Mouse (Mus musculus) thymus, postnatal 36 days (tissue): ENCODE data around the gene Numb.
A peak's percentile ranks its signal among the peaks of the same experiment; 100 is the strongest.
"Not testable (repeated sequence)": the region's sequence is repeated elsewhere in the genome, so short reads cannot be mapped to it uniquely, and the experiment has no call there.

Source experiments
- DNase-seq, 2 experiments: peaks; one replicate each; pipeline ENCODE4 v3.0.0; 2022; ENCODE audit warnings: mixed read lengths in 2 of 2

Gene Numb

DNA sequence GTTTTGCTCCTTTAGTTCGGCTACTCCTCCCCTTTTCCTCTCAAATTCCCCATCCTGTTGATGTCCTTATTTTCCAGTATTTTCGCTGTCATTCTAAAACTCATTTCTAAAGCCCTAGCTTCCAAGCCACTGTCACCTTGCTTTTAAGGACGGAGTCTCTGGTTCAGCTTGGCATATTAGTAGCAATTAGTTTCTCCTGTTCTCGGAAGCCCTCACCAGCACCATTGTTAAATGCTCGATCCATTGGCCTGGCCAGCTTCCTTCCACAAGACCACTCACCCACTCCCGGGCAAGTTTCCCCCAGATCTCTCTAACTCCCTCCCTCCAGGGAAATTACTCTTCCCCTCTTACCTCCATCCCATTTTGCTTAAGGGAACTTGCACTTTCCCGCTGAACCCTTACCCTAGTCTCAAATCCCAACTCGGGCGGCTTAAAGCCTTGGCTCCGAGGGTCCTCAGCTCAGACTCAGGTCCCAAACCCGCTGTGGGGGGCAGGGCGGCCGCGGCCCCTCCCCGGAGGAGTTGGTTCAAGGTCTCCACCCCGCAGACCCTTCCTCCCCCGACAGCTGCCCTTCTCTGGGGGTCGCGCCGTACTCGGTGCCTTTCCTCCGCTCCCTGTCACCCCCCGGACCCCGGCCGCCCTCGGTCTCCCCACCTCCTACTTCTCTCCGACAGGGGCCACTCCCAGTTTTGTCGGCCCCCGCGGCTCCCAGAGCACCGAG is 853 bp downstream of the Numb start:
- peak in 1 of 2 experiments; percentile 60 for DNase-seq

DNA sequence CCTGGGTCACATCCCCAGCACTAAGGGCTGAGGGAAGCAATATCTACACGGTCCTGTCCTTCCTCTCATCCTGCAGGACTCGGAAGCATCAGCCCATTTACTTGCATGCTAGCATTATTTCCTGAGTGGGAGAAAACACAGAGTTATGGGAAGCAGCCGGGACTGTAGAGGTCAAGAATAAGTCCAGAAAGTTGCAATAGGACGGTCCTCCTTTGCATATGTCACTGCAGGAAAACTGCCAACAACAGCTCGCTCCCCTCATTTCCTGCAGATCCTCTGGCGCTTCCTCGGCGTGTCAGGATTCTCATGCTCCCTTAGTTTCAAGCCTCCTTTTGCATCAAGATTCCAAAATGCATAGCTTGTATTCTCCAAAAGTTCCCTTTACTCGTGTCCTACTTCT is 4.8 kb downstream of the Numb start:
- no peak for DNase-seq

DNA sequence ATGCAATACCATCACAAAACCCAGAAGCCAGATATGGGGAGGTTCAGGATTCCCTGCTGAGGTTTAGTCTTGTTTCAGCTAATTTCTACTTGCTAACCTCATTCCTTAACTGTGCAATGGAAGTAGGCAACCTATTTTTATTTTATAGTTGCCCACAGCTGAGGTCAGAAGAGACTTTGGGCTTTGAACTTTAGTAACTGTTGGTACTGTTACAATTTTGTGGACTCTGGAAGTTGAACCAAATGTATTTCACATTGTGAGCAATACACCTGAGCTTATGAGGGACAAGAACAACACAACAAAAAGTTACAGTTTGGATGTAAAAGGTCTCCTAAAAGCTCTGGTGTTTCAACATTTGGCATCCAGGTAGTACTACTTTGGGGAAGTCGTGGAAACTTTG is 6.9 kb downstream of the Numb start:
- no peak for DNase-seq

- no peak for DNase-seq
Measured at GRCm38 (mm10) chr12:83914202-83914740, 7.5 kb downstream of the Numb start.

DNA sequence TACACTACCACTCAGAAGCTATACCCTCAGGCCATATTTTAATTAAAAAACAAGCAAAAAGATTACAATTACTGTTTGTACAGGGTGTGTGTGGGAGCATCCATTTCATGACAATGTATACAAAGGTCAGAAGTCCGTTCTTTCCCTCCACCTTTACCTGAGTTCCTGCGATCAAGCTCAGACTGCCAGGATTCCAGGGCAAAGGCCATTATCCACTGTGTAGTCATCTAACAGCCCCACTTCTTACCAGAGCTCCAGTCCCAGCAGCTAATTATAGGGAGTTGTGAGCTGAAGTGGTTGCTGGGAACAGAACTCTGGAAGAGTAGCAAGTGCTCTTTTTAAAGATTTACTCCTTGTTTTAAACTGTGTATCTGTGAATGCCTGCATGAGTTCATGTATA is 11.3 kb downstream of the Numb start:
- DNase-seq, result no peak

GRCm38 (mm10) chr12:83892926-83893325 is 28.8 kb downstream of the Numb start:
- DNase-seq, result no peak

DNA sequence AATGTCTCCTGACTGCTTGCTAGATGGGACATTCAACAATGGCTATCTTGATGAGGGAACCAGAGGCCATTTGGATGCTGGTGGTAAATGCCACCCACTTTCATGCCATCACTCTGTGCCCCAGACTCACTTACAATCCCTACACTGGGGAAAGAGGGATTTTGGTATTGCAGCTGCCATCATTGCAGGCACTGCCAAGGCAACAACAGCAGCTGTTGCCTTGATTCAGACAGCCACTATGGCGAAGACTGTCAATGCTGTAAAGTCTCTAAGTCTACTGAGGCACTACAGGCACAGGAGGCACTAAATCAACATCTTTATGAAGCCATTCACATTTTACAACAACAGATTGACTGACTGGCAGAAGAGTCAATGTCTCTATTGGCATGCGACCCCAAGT is 30.5 kb downstream of the Numb start:
- DNase-seq, result no peak

DNA sequence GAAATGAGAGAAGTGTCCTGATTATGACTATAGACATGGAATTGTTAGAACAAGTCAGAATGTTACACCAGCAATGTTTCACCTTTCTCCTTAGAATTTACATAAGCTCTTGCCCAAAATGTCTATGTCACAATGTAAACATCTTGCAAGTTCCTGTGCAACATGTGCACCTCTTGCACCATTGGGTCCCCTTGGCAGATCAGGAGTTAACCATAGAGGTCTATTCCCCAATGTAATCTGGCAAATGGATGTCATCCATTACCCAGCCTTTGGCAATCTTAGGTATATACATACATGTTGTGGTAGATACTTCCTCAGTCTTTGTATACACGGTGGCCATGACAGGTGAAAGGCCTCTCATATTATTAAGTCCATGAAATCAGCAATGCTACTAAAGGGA is 32.6 kb downstream of the Numb start:
- no peak for DNase-seq

DNA sequence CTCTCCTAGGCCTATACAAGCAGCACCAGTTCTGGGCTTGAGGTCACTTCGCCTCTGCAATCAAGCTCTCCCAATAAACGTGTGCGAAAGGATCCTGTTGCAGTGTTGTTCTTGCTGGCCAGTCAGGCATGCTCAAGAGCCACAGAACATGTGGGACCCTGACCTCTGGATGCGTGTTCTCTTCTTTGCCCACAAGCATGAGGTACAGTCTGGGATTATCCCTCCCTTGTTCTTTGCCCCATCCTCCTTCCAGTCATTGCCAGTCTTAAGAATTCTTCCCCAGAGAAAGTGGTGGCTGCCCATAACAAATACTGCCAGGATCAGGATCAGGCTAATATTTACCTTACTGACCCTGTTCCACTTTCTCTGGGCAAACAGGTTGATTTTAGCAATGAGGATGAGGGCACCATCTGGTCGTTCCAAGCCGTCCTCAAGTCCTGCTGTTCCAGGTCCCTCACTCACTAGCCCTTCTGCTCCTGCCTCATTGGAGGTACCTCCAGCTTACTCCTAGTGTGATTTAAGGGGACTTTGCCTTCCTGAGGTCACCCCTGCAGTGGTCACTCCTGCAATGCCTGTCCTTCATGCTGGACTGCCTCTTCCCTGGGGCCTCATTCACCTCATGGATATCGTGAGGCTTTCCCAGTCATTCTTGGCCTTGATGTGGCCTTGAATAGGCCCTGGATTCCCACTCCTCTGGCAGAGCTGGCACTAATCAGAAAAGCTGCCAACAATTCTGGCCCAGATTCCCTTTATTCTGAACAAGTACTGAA is 36.0 kb downstream of the Numb start:
- DNase-seq, result no peak

DNA sequence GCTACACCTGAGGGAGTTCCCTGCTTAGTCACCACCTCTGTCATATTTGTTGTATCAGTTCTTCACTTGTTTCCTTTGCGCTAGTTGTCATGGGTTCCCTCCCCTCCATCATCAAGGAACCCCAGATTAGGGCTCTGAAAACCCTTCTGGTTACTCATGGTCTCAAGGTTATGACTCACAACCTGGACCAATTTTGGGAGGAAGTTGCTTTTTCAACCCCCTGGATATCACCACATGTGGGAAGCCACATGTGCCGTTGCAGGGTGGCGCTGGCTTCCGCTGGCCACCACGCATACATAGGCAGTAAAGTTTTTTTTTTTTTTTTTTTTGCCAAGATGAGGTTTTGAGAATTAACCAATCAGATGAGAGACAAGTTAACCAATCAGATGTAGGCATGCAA is 36.7 kb downstream of the Numb start:
- not testable (repeated sequence) for DNase-seq

DNA sequence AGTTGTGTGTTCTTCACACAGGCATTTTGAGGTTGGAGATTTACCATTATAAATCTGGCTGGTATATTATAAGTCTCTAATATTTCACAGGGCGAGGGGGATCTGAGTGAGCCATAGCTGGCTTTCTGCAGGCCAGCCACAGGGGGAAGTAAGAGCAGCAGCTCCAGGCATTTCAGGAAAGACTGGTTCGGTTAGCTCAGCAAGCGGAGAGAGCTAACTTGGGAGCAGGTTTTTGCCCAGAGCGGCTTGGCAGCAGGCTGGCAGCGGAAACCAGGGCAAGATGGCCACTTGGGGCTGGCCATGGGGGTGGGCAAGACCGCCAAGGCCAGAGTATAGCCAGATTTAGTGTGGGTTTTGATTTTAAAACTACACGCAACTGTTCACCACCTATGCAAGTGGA is 39.2 kb downstream of the Numb start:
- no peak for DNase-seq

DNA sequence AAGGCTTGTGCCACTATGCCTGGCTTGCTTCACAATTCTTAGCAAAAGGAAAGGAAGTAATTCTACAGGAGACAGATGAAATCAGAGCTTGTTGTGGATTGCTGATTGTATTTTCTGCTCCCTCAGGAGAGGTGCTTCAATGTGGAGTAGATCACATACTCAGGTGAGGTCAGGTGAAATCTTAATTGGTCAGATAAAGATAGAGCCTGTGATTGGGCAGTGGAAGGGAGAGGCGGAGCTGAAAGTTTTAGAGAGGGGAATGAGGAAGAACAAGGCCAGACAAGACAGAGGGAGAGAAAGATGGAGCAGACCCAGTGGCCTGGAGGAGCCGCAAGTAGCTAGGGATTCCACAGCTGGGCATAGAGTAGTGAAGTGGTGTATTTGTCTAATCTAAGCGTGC is 39.6 kb downstream of the Numb start:
- no peak for DNase-seq

DNA sequence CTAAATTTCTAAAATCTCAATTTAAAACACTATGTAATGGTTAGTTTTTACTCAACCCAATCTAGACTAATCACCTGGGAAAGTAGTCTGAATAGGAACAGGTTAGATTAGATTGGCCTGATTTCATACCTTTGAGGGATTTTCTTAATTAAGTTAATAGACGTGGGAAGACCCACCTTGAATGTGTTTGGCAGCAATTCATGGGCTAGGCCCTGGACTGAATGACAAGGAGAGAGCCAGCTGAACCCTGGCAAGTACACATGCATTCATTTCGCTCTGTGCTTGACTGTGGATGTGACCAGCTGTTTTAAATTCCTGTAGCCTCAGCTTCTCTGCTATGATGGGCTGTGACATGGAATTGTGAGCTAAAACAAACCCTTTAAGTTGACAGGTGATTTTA is 40.8 kb downstream of the Numb start:
- DNase-seq, result no peak

GRCm38 (mm10) chr12:83875097-83875496 is 46.6 kb downstream of the Numb start:
- no peak for DNase-seq

GRCm38 (mm10) chr12:83874597-83874996 is 47.1 kb downstream of the Numb start:
- no peak for DNase-seq

- no peak for DNase-seq
Measured at GRCm38 (mm10) chr12:83864501-83864900, 57.2 kb downstream of the Numb start.

DNA sequence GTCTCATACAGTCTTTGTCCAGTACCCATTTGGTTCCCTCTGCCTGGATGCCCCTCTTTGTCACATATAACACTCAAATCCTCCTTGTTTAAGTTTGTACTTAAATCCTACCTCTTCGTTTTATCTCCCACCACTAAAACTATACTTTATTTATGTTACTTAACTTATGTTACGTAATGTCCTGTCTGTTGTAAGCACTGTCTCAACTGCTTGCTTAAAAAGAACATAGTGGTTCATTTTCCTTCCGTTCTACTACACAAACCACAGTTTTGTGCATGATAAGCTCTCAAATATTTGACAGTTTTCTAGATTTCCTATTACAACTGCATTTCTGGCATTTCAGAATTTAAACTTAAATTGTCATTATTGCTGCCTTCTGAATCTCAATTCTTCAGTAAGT is 59.9 kb downstream of the Numb start:
- no peak for DNase-seq

DNA sequence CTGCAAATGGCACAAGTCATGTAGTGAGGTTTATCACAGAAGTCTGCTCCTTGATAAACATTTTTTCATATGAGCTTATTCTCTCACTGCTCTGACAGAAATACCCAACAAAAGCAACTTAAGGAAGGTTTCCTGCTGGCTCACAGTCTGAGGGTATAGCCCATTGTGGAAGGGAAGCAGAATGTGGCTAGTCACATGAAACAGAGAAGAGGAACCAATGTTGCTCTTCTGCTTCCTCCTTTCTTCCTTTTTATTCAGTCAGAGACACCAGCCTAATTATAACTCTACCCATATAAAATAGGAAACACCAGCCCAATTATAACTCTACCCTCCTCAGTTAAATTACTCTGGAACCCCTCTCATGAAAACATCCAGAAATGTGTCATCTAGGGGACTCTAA is 61.0 kb downstream of the Numb start:
- no peak for DNase-seq

GRCm38 (mm10) chr12:83858052-83858451 is 63.7 kb downstream of the Numb start:
- no peak for DNase-seq

DNA sequence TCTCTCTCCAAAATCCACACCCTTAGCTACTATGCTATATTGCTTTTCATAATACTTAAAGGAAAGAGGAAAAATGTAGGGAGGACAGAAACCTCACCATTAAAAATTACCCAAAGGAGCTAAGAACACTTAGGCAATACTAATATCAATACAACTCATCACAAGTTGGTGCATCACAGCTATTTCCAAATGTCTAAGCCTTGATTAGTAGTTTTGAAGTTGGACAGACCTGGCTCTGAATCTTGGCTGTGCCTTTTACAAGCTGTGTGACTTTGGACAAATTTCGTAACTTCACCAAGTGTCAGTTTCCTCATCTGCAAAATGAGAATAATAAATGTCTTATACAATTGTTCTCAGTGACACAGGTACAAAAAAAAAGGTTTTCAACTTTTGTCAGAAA is 66.5 kb downstream of the Numb start:
- no peak for DNase-seq

GRCm38 (mm10) chr12:83854281-83854680 is 67.5 kb downstream of the Numb start:
- no peak for DNase-seq

DNA sequence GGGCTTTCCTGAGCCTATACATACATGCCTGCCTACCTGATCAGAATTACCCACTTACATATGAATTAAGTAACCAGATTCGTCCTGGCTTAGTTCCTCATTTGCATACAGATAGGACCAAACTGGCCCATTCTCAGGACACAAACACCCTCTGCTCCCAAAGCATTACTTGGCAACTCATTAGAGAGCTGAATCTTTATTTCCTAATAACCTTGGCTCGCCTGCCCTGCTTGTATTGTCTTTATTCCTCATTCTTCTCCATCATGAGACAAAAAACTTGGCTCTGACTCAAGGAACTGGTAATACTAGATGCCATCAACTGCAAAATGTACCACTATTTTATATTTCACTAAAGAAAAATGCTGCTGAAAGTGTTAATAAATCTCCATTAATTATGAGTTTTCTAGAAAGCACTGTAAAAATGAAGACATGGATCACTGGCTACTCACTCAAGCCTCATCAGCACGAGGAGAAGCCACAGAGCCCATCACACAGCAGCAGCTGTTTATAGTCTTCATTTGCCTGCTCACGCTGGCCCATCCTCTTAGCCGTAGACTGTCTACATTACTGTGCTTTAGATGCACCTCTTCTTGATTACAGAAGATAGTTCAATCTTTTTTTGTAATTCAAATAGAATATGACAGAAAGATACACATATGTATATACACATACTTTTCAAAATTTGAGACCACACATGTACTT is 69.1 kb downstream of the Numb start:
- DNase-seq, result no peak

GRCm38 (mm10) chr12:83850334-83850733 is 71.4 kb downstream of the Numb start:
- DNase-seq, result no peak
